Mouse (Mus musculus) MEL (cell line): Measurements from ENCODE around the gene Med15. TPM values are rescaled to one million over a fixed set of nuclear protein-coding genes. Genes with fewer than 3 reads are reported as not detected.
A peak's percentile ranks its signal among the peaks of the same experiment; 100 is the strongest.

Experiments used
- DNase-seq: peaks from one replicate; pipeline ENCODE4 v3.0.0; 2011; ENCODE audit warnings: low read depth, low spot score
- H3K27ac ChIP-seq: 2 replicates; pipeline ENCODE4 v1.5.1; 2012; ENCODE audit warnings: low read depth, mild to moderate bottlenecking, control low read depth, low read length, moderate library complexity; ENCODE audit not compliant: control insufficient read depth
- H3K27me3 ChIP-seq, 2 experiments: fragments of 150-350 bp in 1 of 2; sonication (generic) in 1 of 2; 2 replicates each; pipeline ENCODE4 v1.6.1; 2012; ENCODE audit warnings: low read length in 2 of 2, mild to moderate bottlenecking in 2 of 2, improper control_type of control experiment in 1 of 2, moderate library complexity in 1 of 2; ENCODE audit not compliant: insufficient read depth in 2 of 2, control insufficient read depth in 1 of 2
- H3K36me3 ChIP-seq, 2 experiments: 2 replicates each; pipeline ENCODE4 v1.6.1; 2012 to 2014; ENCODE audit warnings: low read length in 2 of 2, improper control_type of control experiment in 1 of 2, inconsistent platforms in 1 of 2, mild to moderate bottlenecking in 1 of 2; ENCODE audit not compliant: insufficient read depth in 2 of 2, control insufficient read depth in 1 of 2
- H3K4me1 ChIP-seq, 2 experiments: fragments of 150-350 bp in 1 of 2; sonication (generic) in 1 of 2; 2 replicates each; pipeline ENCODE4 v1.6.1; 2012; ENCODE audit warnings: low read length in 2 of 2, improper control_type of control experiment in 1 of 2, mild to moderate bottlenecking in 1 of 2; ENCODE audit not compliant: insufficient read depth in 2 of 2, control insufficient read depth in 1 of 2
- H3K4me3 ChIP-seq, 2 experiments: fragments of 150-350 bp in 1 of 2; sonication (generic) in 1 of 2; 2 replicates each; pipeline ENCODE4 v1.5.1; 2012; ENCODE audit warnings: low read depth in 2 of 2, low read length in 2 of 2, mild to moderate bottlenecking in 2 of 2, moderate library complexity in 2 of 2, control low read depth in 1 of 2, improper control_type of control experiment in 1 of 2; ENCODE audit not compliant: control insufficient read depth in 1 of 2, insufficient read depth in 1 of 2
- H3K79me2 ChIP-seq: 2 replicates; pipeline ENCODE4 v1.6.1; 2012; ENCODE audit warnings: mild to moderate bottlenecking, low read length, moderate library complexity; ENCODE audit not compliant: control insufficient read depth, poor library complexity, insufficient read depth
- H3K9ac ChIP-seq: 2 replicates; pipeline ENCODE4 v1.6.1; 2012; ENCODE audit warnings: low read depth, mild to moderate bottlenecking, control low read depth, low read length, moderate library complexity; ENCODE audit not compliant: control insufficient read depth, poor library complexity, severe bottlenecking
- H3K9me3 ChIP-seq: fragments of 150-350 bp; sonication (generic); replicated peaks from 2 replicates; pipeline ENCODE4 v1.6.1; 2012; ENCODE audit warnings: mild to moderate bottlenecking, low read length, improper control_type of control experiment, moderate library complexity; ENCODE audit not compliant: insufficient read depth
- BHLHE40 ChIP-seq: IDR thresholded peaks from 2 replicates; pipeline ENCODE4 v1.6.1; 2012; ENCODE audit warnings: low read depth, mild to moderate bottlenecking, inconsistent platforms, low read length, improper control_type of control experiment, borderline replicate concordance
- CHD1 ChIP-seq: IDR thresholded peaks from 2 replicates; pipeline ENCODE4 v1.6.1; 2012; ENCODE audit warnings: low read depth, mild to moderate bottlenecking, inconsistent platforms, low read length, improper control_type of control experiment
- CHD2 ChIP-seq: IDR thresholded peaks from 2 replicates; pipeline ENCODE4 v1.6.1; 2011; ENCODE audit warnings: low read length, improper control_type of control experiment
- CTCF ChIP-seq, 3 experiments: IDR thresholded peaks in 2 of 3; conservative IDR thresholded peaks in 1 of 3; 2 replicates each; pipeline ENCODE4 v1.5.1; 2011 to 2012; ENCODE audit warnings: low read length in 3 of 3, low read depth in 2 of 3, mild to moderate bottlenecking in 2 of 3, improper control_type of control experiment in 1 of 3, inconsistent platforms in 1 of 3, mixed read lengths in 1 of 3, moderate library complexity in 1 of 3; ENCODE audit not compliant: control insufficient read depth in 1 of 3, insufficient read depth in 1 of 3, poor library complexity in 1 of 3, severe bottlenecking in 1 of 3
- ELF1 ChIP-seq: IDR thresholded peaks from 2 replicates; pipeline ENCODE4 v1.6.1; 2014; ENCODE audit warnings: low read depth, mild to moderate bottlenecking, inconsistent platforms, low read length, improper control_type of control experiment, moderate library complexity
- EP300 ChIP-seq, 2 experiments: IDR thresholded peaks; 2 replicates each; pipeline ENCODE4 v1.6.1; 2011; ENCODE audit warnings: improper control_type of control experiment in 2 of 2, low read length in 2 of 2, low read depth in 1 of 2, mild to moderate bottlenecking in 1 of 2
- ETS1 ChIP-seq: IDR thresholded peaks from 2 replicates; pipeline ENCODE4 v1.6.1; 2012; ENCODE audit warnings: low read depth, mild to moderate bottlenecking, inconsistent platforms, low read length, improper control_type of control experiment, moderate library complexity
- GABPA ChIP-seq: IDR thresholded peaks from 2 replicates; pipeline ENCODE4 v1.6.1; 2012; ENCODE audit warnings: low read depth, mild to moderate bottlenecking, inconsistent platforms, low read length, improper control_type of control experiment, moderate library complexity
- GATA1 ChIP-seq: IDR thresholded peaks from 2 replicates; pipeline ENCODE4 v1.6.1; 2011; ENCODE audit warnings: low read depth, low read length, improper control_type of control experiment
- HCFC1 ChIP-seq: IDR thresholded peaks from 2 replicates; pipeline ENCODE4 v1.6.1; 2012; ENCODE audit warnings: low read depth, mild to moderate bottlenecking, inconsistent platforms, low read length, improper control_type of control experiment, moderate library complexity
- JUND ChIP-seq: IDR thresholded peaks from 2 replicates; pipeline ENCODE4 v1.6.1; 2011; ENCODE audit warnings: low read depth, mild to moderate bottlenecking, improper control_type of control experiment, low read length
- MAX ChIP-seq: IDR thresholded peaks from 2 replicates; pipeline ENCODE4 v1.6.1; 2011; ENCODE audit warnings: low read length, improper control_type of control experiment
- MAZ ChIP-seq: IDR thresholded peaks from 2 replicates; pipeline ENCODE4 v1.6.1; 2012; ENCODE audit warnings: low read depth, mild to moderate bottlenecking, inconsistent platforms, low read length, improper control_type of control experiment
- MEF2A ChIP-seq: IDR thresholded peaks from 2 replicates; pipeline ENCODE4 v1.6.1; 2014; ENCODE audit warnings: low read depth, mild to moderate bottlenecking, inconsistent platforms, low read length, improper control_type of control experiment; ENCODE audit not compliant: poor library complexity, insufficient replicate concordance, severe bottlenecking; ENCODE audit errors: extremely low read depth
- MXI1 ChIP-seq: IDR thresholded peaks from 2 replicates; pipeline ENCODE4 v1.6.1; 2011; ENCODE audit warnings: mild to moderate bottlenecking, low read depth, low read length, improper control_type of control experiment
- NELFE ChIP-seq: IDR thresholded peaks from 2 replicates; pipeline ENCODE4 v1.6.1; 2011; ENCODE audit warnings: low read depth, low read length, improper control_type of control experiment
- NRF1 ChIP-seq: IDR thresholded peaks from 2 replicates; pipeline ENCODE4 v1.6.1; 2014; ENCODE audit warnings: low read depth, mild to moderate bottlenecking, inconsistent platforms, low read length, improper control_type of control experiment, moderate library complexity; ENCODE audit not compliant: poor library complexity, insufficient read depth, severe bottlenecking
- POLR2A ChIP-seq, 2 experiments: IDR thresholded peaks; 2 replicates each; pipeline ENCODE4 v1.6.1; 2011 to 2012; ENCODE audit warnings: low read length in 2 of 2, mild to moderate bottlenecking in 2 of 2, control low read depth in 1 of 2, improper control_type of control experiment in 1 of 2, low read depth in 1 of 2, moderate library complexity in 1 of 2; ENCODE audit not compliant: control insufficient read depth in 1 of 2, insufficient read depth in 1 of 2, poor library complexity in 1 of 2
- RAD21 ChIP-seq: IDR thresholded peaks from 2 replicates; pipeline ENCODE4 v1.6.1; 2011; ENCODE audit warnings: mild to moderate bottlenecking, low read depth, low read length, improper control_type of control experiment
- RCOR1 ChIP-seq: IDR thresholded peaks from 2 replicates; pipeline ENCODE4 v1.6.1; 2012; ENCODE audit warnings: low read depth, mild to moderate bottlenecking, inconsistent platforms, low read length, improper control_type of control experiment
- SIN3A ChIP-seq: IDR thresholded peaks from 2 replicates; pipeline ENCODE4 v1.6.1; 2012; ENCODE audit warnings: low read length, improper control_type of control experiment, inconsistent platforms
- SMC3 ChIP-seq: IDR thresholded peaks from 2 replicates; pipeline ENCODE4 v1.6.1; 2011; ENCODE audit warnings: low read depth, low read length, improper control_type of control experiment
- TBP ChIP-seq: IDR thresholded peaks from 2 replicates; pipeline ENCODE4 v1.8.0; 2011; ENCODE audit warnings: low read depth, low read length, improper control_type of control experiment
- TCF12 ChIP-seq: IDR thresholded peaks from 2 replicates; pipeline ENCODE4 v1.6.1; 2014; ENCODE audit warnings: low read depth, mild to moderate bottlenecking, inconsistent platforms, low read length, improper control_type of control experiment, moderate library complexity
- USF2 ChIP-seq, 2 experiments: IDR thresholded peaks; 2 replicates each; pipeline ENCODE4 v1.6.1; 2011 to 2012; ENCODE audit warnings: improper control_type of control experiment in 2 of 2, low read length in 2 of 2, borderline replicate concordance in 1 of 2, inconsistent platforms in 1 of 2, low read depth in 1 of 2, mild to moderate bottlenecking in 1 of 2; ENCODE audit not compliant: insufficient read depth in 1 of 2
- ZC3H11A ChIP-seq: IDR thresholded peaks from 2 replicates; pipeline ENCODE4 v1.6.1; 2012; ENCODE audit warnings: low read depth, mild to moderate bottlenecking, inconsistent platforms, low read length, improper control_type of control experiment
- ZMIZ1 ChIP-seq: IDR thresholded peaks from 2 replicates; pipeline ENCODE4 v1.6.1; 2012; ENCODE audit warnings: low read depth, mild to moderate bottlenecking, inconsistent platforms, low read length, improper control_type of control experiment, moderate library complexity
- ZNF384 ChIP-seq: IDR thresholded peaks from 2 replicates; pipeline ENCODE4 v1.6.1; 2012; ENCODE audit warnings: low read depth, mild to moderate bottlenecking, inconsistent platforms, low read length, improper control_type of control experiment
- polyA plus RNA-seq, 2 experiments: library from polyadenylated mRNA; stranded (reverse) in 1 of 2; unstranded in 1 of 2; fragments of >175 nt in 1 of 2; fragments of >200 nt in 1 of 2; gene quantifications; 2 replicates each; pipeline versions ENCODE4 v1.2.1 to v1.2.4; 2012; ENCODE audit warnings: low replicate concordance in 2 of 2, low read depth in 1 of 2; ENCODE audit not compliant: insufficient read length in 2 of 2, insufficient read depth in 1 of 2, missing spikeins in 1 of 2
- total RNA-seq: library from RNA; depleted of rRNA; stranded (reverse); fragments of 300-350 nt; gene quantifications from 2 replicates; pipeline ENCODE4 v1.2.3, GENCODE M21; 2012

The Med15 gene
- total and polyA plus RNA-seq, 3 experiments = 25.9 to 62.0 TPM; not detected in 1

- TF ChIP-seq USF2 (IDR thresholded peaks at IDR 0.05; ENCODE audit: borderline replicate concordance in 1 of 2, insufficient read depth in 1 of 2, low read depth in 1 of 2, low read length in 2 of 2) = no peak
- TF ChIP-seq CHD2 = peak; percentile 79
These were observed 28.4 kb upstream of the Med15 start (continued) for GRCm38 (mm10) chr16:17761074-17761473.

GRCm38 (mm10) chr16:17760657-17761056, 28.0 kb upstream of the Med15 start:
- H3K4me3 ChIP-seq = peak overlapping the region; percentile 75 to 86
- DNase-seq = peak; percentile 93
- H3K27ac ChIP-seq = peak overlapping the region; percentile 93
- H3K27me3 ChIP-seq = no peaks in the 10 kb centered on the region
- peaks cover 13 to 42% of the 10 kb centered on the region in 2 experiments for H3K36me3 ChIP-seq
- H3K4me1 ChIP-seq = peaks cover 19 to 33% of the 10 kb centered on the region in 2 experiments
- H3K9me3 ChIP-seq = no peaks in the 10 kb centered on the region
- peak; percentile 75 for TF ChIP-seq SMC3
- 0 out of 2 replicates have a peak, but pooled peaks have one; percentile 35 for TF ChIP-seq BHLHE40
- TF ChIP-seq ZC3H11A = peak; percentile 43; the same call in 1 of the 2 replicates
- no peak for TF ChIP-seq USF2 (IDR thresholded peaks at IDR 0.05; ENCODE audit: borderline replicate concordance in 1 of 2, insufficient read depth in 1 of 2, low read depth in 1 of 2, low read length in 2 of 2)
- TF ChIP-seq POLR2A (IDR thresholded peaks at IDR 0.05; ENCODE audit: control insufficient read depth in 1 of 2, insufficient read depth in 1 of 2, low read depth in 1 of 2, low read length in 2 of 2, poor library complexity in 1 of 2) = peak in 1 of 2 experiments; percentile 47; a peak in 2 of 4 replicates
- TF ChIP-seq TCF12 = 0 out of 2 replicates have a peak, but pooled peaks have one; percentile 33
- no peak for TF ChIP-seq ETS1
- peak; percentile 82 for TF ChIP-seq ELF1
- peak; percentile 88 to 92 (median 90) for TF ChIP-seq CTCF (IDR thresholded peaks at IDR 0.05 in 2 of 3, conservative IDR thresholded peaks at IDR 0.05 in 1 of 3; ENCODE audit: control insufficient read depth in 1 of 3, insufficient read depth in 1 of 3, low read depth in 2 of 3, low read length in 3 of 3, poor library complexity in 1 of 3, severe bottlenecking in 1 of 3)
- peak; percentile 76; the same call in 1 of the 2 replicates for TF ChIP-seq MAZ
- peak; percentile 50 for TF ChIP-seq RAD21
- peak; percentile 30; the same call in 1 of the 2 replicates for TF ChIP-seq TBP
- 0 out of 2 replicates have a peak, but pooled peaks have one; percentile 35 for TF ChIP-seq ZMIZ1
- no peak for TF ChIP-seq EP300 (IDR thresholded peaks at IDR 0.05; ENCODE audit: low read depth in 1 of 2, low read length in 2 of 2)
- TF ChIP-seq GABPA = no peak
- TF ChIP-seq HCFC1 = peak; percentile 64
- TF ChIP-seq MAX = 0 out of 2 replicates have a peak, but pooled peaks have one; percentile 15
- 0 out of 2 replicates have a peak, but pooled peaks have one; percentile 92 for TF ChIP-seq CHD1
- peak; percentile 58 for TF ChIP-seq MXI1
- TF ChIP-seq MEF2A = no peak
- TF ChIP-seq GATA1 = no peak
- TF ChIP-seq RCOR1 = no peak
- TF ChIP-seq NELFE = peak; percentile 39; the same call in 1 of the 2 replicates
- peak; percentile 49; the same call in 1 of the 2 replicates for TF ChIP-seq JUND
- no peak for TF ChIP-seq ZNF384
- peak; percentile 34; the same call in 1 of the 2 replicates for TF ChIP-seq NRF1
- TF ChIP-seq SIN3A = peak; percentile 68; the same call in 1 of the 2 replicates
- TF ChIP-seq, all 39 proteins: peak for 19
- H3K9ac ChIP-seq = peak overlapping the region; percentile 80
- peaks cover 34% of the 10 kb centered on the region for H3K79me2 ChIP-seq
